Mouse (Mus musculus): ENCODE data around the gene 1110017D15Rik. TPM values are rescaled to one million over a fixed set of nuclear protein-coding genes. Genes with fewer than 3 reads are reported as not detected.

The 1110017D15Rik gene
- 0.76 and 0.78 TPM in 2 replicates for polyA plus RNA-seq (2012; rRNA removed)
- 0.44 and 0.50 TPM in 2 replicates for polyA plus RNA-seq (2014; fragmentation: Nextera tagmentation; extraction: Ambion mirVana)

DNA sequence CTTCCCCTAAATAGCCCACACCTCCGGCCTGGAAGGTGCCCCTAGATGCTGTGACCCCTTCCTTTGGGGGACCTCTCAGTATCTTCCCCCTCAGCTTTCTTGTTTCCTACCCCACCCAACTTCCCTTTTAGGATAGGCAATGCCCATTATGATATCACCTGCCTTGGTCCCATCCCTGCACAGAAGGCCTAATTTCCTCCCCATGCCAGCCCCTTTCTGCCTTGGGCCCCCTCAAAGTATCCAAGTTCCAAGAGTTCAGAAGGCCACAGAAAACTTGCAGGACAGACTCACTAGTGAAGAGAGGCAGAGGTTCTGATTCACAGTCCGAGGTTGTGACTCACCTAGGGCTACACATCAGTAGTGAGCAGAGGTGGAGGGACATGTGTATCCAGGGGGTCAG, at the start of gene 1110017D15Rik:
Gene 1110017D15Rik (minus strand): TSS at position 101 of the 400 bp plus-strand sequence.
- Histone ChIP-seq H3K27ac (replicated peaks; ENCODE audit: low read depth, low read length) (no peak within 1 kb of the TSS), H3K9ac (ENCODE audit: low read depth, low read length, severe bottlenecking) (no peak within 1 kb of the TSS), H3K36me3 (ENCODE audit: control insufficient read depth, insufficient read depth, low read length) (no peaks in the 10 kb centered on the region), H3K27me3 (ENCODE audit: control insufficient read depth, insufficient read depth, low read length) (no peaks in the 10 kb centered on the region), H3K9me3 (ENCODE audit: control insufficient read depth, low read length) (no peaks in the 10 kb centered on the region), H3K4me1 (ENCODE audit: control insufficient read depth, insufficient read depth, low read length) (peaks cover 4% of the 10 kb centered on the region; the same call in 1 of the 2 replicates), H3K4me2 (replicated peaks; ENCODE audit: low read depth, low read length, severe bottlenecking) (no peak within 1 kb of the TSS), H3K4me3 (replicated peaks; ENCODE audit: low read length) (no peak within 1 kb of the TSS)
- ATAC-seq (ENCODE audit: low FRiP score, low read depth) = no peak
- TF ChIP-seq POLR2A (IDR thresholded peaks at IDR 0.05; ENCODE audit: borderline replicate concordance, extremely low read depth, insufficient read depth, insufficient read length) = no peak
- no peak for DNase-seq (ENCODE audit: low spot score)
- WGBS = 81% methylated on average over 2 of the region's 2 CpGs

DNA sequence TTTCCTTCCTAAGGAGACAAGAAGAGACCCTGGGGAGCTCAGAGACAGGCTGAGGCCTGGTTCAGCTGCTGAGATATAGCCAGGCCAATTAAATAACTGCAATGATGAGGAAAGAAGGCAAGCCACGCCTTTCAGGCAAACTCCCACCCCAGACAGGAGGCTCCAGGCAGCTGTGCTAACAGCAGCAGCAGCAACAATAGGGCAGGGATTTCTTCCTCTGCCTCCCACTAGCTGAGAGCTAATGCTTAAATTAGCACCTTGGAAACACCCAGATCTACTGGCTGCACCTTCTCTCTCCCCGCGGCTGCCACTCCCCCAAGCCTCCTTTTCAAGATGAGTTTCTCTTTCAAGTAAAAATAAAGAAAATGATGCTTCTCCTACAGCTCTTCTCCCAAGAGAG, 49.0 kb upstream of the 1110017D15Rik start:
- no peaks in the 10 kb centered on the region for H3K9me3 ChIP-seq (ENCODE audit: control insufficient read depth, low read length)
- WGBS = 5% methylated on average over 3 of the region's 3 CpGs
- no peak overlapping the region for H3K4me2 ChIP-seq (replicated peaks; ENCODE audit: low read depth, low read length, severe bottlenecking)
- DNase-seq (ENCODE audit: low spot score) (no peak), ATAC-seq (ENCODE audit: low FRiP score, low read depth) (no peak)
- no peak overlapping the region for H3K4me3 ChIP-seq (replicated peaks; ENCODE audit: low read length)
- no peaks in the 10 kb centered on the region for H3K36me3 ChIP-seq (ENCODE audit: control insufficient read depth, insufficient read depth, low read length)
- H3K4me1 ChIP-seq (ENCODE audit: control insufficient read depth, insufficient read depth, low read length) = peaks cover 8% of the 10 kb centered on the region
- TF ChIP-seq POLR2A (IDR thresholded peaks at IDR 0.05; ENCODE audit: borderline replicate concordance, extremely low read depth, insufficient read depth, insufficient read length) = no peak
- peaks cover 16% of the 10 kb centered on the region for H3K27me3 ChIP-seq (ENCODE audit: control insufficient read depth, insufficient read depth, low read length)
- H3K27ac ChIP-seq (replicated peaks; ENCODE audit: low read depth, low read length) = no peak overlapping the region
- no peak overlapping the region for H3K9ac ChIP-seq (ENCODE audit: low read depth, low read length, severe bottlenecking)

DNA sequence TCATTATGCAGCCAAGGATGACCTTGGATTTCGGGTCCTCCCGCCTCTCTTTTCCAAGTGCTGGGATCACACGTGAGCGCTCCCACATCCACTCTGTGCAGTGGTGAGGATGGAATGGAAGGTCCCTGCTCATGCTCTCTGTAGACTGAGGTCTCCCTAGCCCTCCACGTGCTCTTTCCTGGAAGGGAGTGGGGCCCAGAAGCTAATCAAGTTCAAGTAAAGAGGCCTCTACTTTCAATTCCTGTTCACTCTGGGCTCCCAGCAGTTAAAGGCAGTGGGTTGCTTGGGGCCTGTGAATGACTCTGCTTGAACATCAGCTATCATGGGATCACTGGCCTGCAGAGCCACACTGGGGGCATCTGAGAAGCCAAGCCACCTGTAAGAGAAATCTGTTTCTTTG, 46.2 kb upstream of the 1110017D15Rik start:
- peaks cover 13% of the 10 kb centered on the region for H3K27me3 ChIP-seq (ENCODE audit: control insufficient read depth, insufficient read depth, low read length)
- no peak overlapping the region for H3K27ac ChIP-seq (replicated peaks; ENCODE audit: low read depth, low read length)
- ATAC-seq (ENCODE audit: low FRiP score, low read depth) = no peak
- H3K36me3 ChIP-seq (ENCODE audit: control insufficient read depth, insufficient read depth, low read length) = no peaks in the 10 kb centered on the region
- no peak overlapping the region for H3K9ac ChIP-seq (ENCODE audit: low read depth, low read length, severe bottlenecking)
- no peak overlapping the region for H3K4me2 ChIP-seq (replicated peaks; ENCODE audit: low read depth, low read length, severe bottlenecking)
- no peak for TF ChIP-seq POLR2A (IDR thresholded peaks at IDR 0.05; ENCODE audit: borderline replicate concordance, extremely low read depth, insufficient read depth, insufficient read length)
- 87% methylated on average over 5 of the region's 5 CpGs for WGBS
- no peak overlapping the region for H3K4me3 ChIP-seq (replicated peaks; ENCODE audit: low read length)
- H3K9me3 ChIP-seq (ENCODE audit: control insufficient read depth, low read length) = no peaks in the 10 kb centered on the region
- DNase-seq (ENCODE audit: low spot score) = no peak
- peaks cover 4% of the 10 kb centered on the region for H3K4me1 ChIP-seq (ENCODE audit: control insufficient read depth, insufficient read depth, low read length)

DNA sequence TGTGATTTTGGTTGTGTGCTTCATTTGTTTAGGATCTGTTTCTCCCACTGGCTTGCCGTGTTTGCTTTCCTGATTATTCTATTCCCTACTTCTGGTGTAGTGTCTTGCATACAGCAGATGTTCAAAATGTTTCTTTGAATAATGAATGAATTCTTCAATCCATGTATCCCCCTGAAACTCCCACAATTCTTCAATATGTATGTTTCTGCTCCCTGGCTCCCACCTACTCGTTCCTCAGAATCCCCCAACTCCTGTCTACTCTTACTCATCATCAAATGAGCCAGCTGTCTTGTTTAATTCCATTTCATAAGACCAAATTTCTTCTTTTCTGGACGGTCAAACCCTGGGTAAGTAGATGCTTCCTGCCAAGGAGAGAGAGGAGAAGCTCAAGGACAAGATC, 40.0 kb upstream of the 1110017D15Rik start:
- no peak for TF ChIP-seq POLR2A (IDR thresholded peaks at IDR 0.05; ENCODE audit: borderline replicate concordance, extremely low read depth, insufficient read depth, insufficient read length)
- H3K9ac ChIP-seq (ENCODE audit: low read depth, low read length, severe bottlenecking) = no peak overlapping the region

DNA sequence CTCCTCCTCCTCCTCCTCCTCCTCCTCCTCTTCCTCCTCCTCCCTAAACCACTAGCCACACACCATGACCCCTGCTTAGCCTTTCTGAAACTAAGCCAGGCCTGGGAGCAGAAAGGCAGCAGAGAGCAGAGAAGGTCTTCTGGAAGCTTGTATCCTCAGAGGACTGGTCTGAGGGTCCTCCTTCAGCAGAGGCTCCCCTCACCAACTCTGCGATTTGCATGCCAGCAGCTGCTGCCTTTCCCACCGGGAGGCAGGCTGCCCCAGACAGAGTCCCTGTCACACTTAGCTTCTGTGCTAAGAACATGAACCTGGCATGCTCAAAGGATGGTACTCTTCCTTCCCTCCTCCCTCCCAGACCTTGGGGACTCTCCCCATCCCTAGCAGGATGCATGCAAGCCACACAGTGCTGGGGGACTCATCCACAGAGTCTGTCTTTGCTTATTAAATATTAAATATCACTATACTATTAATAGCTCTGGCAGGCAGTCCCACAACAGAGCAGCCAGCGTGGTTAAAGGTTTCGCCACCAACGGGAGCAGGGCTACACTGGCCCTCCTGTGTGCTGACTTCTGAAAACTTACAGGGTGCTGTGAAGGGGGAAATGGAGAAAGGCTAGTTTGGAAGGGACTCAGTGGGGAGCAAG, 39.3 kb upstream of the 1110017D15Rik start:
- Histone ChIP-seq H3K4me1 (ENCODE audit: control insufficient read depth, insufficient read depth, low read length) (no peaks in the 10 kb centered on the region), H3K27ac (replicated peaks; ENCODE audit: low read depth, low read length) (no peak overlapping the region), H3K4me2 (replicated peaks; ENCODE audit: low read depth, low read length, severe bottlenecking) (no peak overlapping the region), H3K4me3 (replicated peaks; ENCODE audit: low read length) (no peak overlapping the region), H3K36me3 (ENCODE audit: control insufficient read depth, insufficient read depth, low read length) (no peaks in the 10 kb centered on the region), H3K9me3 (ENCODE audit: control insufficient read depth, low read length) (no peaks in the 10 kb centered on the region), H3K27me3 (ENCODE audit: control insufficient read depth, insufficient read depth, low read length) (no peaks in the 10 kb centered on the region; the same call in 1 of the 2 replicates), H3K9ac (ENCODE audit: low read depth, low read length, severe bottlenecking) (no peak overlapping the region)
- TF ChIP-seq POLR2A (IDR thresholded peaks at IDR 0.05; ENCODE audit: borderline replicate concordance, extremely low read depth, insufficient read depth, insufficient read length) = no peak
- no peak; the same call in 1 of the 2 replicates for ATAC-seq (ENCODE audit: low FRiP score, low read depth)
- WGBS = 63% methylated on average over 5 of the region's 5 CpGs
- no peak for DNase-seq (ENCODE audit: low spot score)

More for the DNA sequence above, 40.0 kb upstream of the 1110017D15Rik start:
- DNase-seq (ENCODE audit: low spot score) (no peak), ATAC-seq (ENCODE audit: low FRiP score, low read depth) (no peak)
- no peaks in the 10 kb centered on the region for H3K4me1 ChIP-seq (ENCODE audit: control insufficient read depth, insufficient read depth, low read length)
- H3K4me2 ChIP-seq (replicated peaks; ENCODE audit: low read depth, low read length, severe bottlenecking) = no peak overlapping the region
- H3K4me3 ChIP-seq (replicated peaks; ENCODE audit: low read length) = no peak overlapping the region
- H3K27me3 ChIP-seq (ENCODE audit: control insufficient read depth, insufficient read depth, low read length) = no peaks in the 10 kb centered on the region; the same call in 1 of the 2 replicates
- H3K27ac ChIP-seq (replicated peaks; ENCODE audit: low read depth, low read length) = no peak overlapping the region
- no peaks in the 10 kb centered on the region for H3K9me3 ChIP-seq (ENCODE audit: control insufficient read depth, low read length)
- H3K36me3 ChIP-seq (ENCODE audit: control insufficient read depth, insufficient read depth, low read length) = no peaks in the 10 kb centered on the region
- WGBS = 73% methylated on average over 3 of the region's 3 CpGs

Measured in limb, embryonic 14.5 days (tissue).